Mouse (Mus musculus) yolk sac, embryonic 10.5 days (tissue): ENCODE measurements at regions not wholly inside any gene's neighbourhood (a gene's known extent, or its start where the extent isn't known, plus 50 kb on each side); places are given as distances from the start of the nearest gene placed in this dataset.
"Not testable (repeated sequence)": the region's sequence is repeated elsewhere in the genome, so short reads cannot be mapped to it uniquely, and the experiment has no call there.

Experiments
- DNase-seq: peaks from one replicate; pipeline ENCODE4 v3.0.0-alpha.2; 2017; ENCODE audit warnings: low spot score

DNA sequence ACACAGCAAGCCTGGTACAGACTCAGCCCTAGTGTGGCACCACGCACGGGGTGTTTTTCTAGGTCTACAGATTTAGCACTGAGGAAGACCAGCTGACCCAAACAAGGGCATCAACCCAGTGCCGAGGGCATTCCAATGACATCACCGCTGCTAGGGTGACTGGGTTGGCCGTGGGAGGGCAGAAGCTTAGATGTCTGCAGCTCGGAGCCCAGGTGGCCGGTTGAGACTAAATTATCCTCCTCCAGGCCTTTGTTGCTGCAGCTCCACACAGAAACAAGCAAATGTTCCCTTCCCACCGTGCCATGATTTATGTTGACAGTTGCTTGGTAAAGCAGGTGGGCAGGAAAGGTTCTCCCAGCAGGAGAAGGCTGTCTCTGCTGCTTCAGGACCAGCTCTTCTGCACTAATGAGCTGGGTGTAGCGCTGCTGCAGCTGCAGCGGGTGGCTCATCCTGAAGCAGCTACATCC is 198.8 kb upstream of the Peli2 start:
- no peak for DNase-seq

- no peak for DNase-seq
Observed at GRCm38 (mm10) chr14:47926416-47926815, 194.2 kb upstream of the Peli2 start.

DNA sequence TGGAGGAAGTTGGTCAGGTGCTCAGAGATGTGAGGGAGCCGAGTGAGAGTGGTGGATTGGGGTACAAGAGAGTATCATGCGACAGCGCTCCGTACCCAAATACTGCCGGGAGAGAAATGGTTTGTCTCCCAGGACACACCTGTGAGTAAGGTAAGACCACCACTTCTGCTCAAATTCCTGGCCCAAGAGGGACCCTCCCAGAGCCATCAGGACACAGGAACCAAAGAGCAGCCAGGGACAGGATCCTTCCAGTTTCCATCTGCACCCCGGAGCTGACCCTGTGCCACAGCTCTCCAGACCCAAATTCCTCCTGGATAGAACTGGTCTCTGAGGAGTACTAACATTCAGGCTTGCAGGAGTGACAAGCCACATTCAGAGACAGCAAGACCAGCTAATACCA is 185.2 kb upstream of the Peli2 start:
- DNase-seq, result no peak

DNA sequence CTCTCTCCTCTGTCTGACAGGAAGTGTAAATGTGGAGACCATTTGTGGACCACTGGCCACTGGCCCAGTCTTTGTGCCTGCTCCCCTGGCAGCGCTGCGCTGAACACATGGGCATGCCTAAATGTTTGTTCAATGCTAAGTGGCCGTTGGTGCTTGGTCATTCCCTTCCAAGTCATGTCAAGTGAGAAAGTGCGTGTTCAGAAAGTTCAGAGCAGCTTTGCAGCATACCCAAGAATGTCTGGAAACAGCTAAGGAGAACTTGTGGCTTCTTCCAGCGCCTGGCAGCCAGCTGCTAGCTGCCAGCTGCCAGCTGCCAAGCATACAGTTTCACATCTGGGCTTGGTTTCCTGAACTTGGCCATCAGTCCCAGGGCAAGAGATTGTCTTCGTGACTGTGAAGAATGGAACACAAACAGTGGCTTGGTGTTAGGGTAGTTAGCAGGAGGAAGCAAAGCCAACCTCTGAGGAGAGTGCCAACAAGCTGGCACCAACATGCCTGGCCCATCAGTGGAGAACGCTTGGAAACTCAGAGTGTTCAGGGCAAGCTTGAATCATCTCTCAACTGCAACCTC is 183.5 kb upstream of the Peli2 start:
- DNase-seq, result no peak

DNA sequence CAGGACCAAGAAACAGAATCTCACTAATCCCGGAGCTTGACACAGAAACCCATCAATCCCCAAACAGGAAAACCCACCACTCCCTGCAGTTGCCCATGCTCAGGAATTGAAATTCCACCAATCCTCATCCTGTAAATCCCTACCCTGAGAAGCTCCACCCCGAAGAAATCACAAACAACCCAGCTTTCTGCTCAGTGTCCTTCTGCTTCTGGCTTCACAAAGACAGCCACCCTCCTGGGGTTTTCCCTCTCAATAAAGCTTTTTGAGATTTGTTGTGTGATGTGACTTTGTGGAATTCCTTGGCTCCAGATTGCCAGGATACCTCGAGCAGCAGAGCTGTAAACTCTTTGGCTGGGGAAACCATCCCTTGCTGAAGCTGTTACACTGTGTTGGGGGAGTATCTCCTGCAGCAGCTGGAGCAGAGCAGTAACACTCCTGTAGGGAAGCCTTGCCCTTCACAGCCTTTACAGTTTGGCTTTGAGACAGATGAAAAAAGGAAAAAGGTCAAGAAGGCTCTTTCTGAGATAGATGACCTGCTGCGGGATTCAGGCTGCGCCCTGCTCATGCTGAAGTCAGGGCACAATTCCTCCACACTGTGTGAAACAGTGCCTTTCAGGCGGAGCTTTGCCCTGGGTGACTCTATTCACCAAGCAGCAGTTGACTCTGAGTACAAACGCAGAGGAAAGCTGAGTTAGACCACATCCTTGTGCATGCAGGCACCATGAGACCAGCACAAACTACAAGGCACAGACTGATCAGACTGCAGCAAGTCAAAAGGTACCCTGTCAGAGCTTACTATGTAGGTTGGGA is 180.6 kb upstream of the Peli2 start:
- DNase-seq, result no peak

- no peak for DNase-seq
Observed at GRCm38 (mm10) chr14:47942671-47943070, 178.0 kb upstream of the Peli2 start.

DNA sequence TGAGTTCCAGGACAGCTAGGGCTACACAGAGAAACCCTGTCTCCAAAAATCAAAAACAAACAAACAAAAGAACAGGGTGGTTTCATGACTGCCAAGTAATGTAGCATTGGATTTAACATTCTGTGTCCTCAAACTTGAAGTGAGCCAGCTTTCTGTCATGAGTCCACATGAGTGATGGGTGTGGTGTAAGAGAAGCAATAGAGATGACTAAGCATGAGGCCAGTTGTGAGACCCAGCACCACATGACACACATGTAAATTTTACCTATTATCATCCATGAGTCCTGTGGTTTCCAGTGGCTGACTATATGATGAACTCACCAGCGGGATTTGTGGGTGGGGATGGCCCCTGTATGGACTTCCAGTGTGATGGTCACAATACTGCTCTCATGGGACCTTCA is 176.0 kb upstream of the Peli2 start:
- DNase-seq, result no peak

GRCm38 (mm10) chr14:47951041-47951440 is 169.6 kb upstream of the Peli2 start:
- no peak for DNase-seq

GRCm38 (mm10) chr14:47958171-47958570 is 162.5 kb upstream of the Peli2 start:
- no peak for DNase-seq

DNA sequence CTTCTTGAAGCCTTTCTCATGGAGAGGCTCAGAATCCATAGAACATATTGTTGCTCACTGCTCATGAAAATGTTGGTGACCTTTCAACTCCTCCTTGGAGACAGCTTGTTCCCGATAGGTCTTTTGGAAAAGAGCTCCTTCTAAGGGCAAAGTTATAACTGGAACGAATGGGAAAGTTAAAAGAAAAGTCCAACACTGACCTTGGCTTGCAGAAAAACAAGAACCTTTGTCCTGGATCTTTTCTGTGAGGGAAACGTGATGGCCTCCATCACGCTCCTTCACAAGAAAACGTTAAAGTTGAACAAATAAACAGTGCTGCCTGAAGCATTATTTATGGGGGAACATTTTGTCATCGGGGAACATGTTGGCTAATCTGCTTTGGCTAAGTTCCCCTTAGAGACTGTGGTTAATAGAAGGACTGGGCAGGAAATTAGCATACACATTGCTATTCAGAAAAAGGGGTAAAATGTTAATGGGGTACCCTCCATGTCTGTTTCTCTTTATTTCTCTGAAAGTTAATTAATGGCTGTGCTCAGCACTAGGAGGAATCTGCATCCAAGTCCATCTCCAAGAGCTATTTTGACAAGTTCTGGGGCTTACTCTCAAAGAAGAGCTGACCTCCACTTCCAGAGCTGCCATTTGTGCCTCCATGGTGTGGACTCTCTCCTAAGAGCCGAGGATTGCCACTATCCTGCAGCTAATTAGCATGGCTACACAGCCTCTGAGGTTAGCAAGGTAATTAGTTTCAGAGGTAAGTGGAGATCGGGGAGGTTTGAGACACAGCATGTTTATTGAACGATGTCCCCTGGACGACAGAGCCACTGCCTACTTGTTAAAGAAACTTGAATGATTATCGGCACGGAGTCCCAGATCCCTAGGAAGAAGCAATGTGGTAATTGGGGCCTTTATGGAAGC is 161.0 kb upstream of the Peli2 start:
- DNase-seq, result no peak

DNA sequence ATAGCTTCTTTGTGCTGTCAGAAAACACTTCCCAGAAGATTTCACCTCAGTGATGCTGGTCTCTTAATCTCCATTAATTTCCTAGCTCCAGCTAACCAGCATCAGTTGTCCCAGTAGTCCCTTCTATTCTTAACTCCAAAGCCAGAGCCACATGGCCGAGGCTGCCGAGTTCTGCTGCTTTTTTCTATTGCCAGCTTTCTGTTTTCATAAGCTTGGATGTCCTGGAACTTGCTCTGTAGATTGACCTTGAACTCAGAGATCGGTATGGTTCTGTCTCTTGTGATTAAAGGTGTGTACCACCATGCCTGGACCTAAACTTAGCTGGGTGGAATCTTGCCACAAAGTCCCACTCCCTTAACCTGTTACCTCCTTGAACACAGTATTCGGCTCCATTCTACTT is 155.8 kb upstream of the Peli2 start:
- not testable (repeated sequence) for DNase-seq

GRCm38 (mm10) chr14:47969871-47970270 is 150.8 kb upstream of the Peli2 start:
- no peak for DNase-seq

- DNase-seq, result not testable (repeated sequence)
Observed at GRCm38 (mm10) chr14:47973161-47973560, 147.5 kb upstream of the Peli2 start.

- DNase-seq, result no peak
Observed at GRCm38 (mm10) chr14:47982993-47983740, 137.5 kb upstream of the Peli2 start.

DNA sequence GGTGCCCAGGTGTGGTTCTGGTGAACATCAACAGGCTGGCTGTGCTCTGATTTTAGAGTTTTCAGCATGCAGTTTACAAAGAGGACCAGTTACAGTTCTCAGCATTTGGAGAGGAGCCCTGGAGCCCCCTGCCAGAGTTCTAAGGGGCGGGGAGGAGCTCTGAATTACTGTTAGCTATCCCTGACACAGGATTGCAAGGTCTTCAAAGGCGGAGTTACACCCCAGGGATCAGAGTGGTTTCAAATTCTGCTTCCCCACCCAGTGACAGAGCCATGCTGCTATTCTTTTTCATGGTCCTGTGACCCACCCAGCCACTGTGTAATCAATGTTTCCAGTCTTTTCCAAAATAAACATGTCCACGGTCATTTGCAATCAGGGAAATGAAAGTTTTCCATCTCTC is 134.1 kb upstream of the Peli2 start:
- DNase-seq, result no peak

GRCm38 (mm10) chr14:47986941-47987340 is 133.7 kb upstream of the Peli2 start:
- DNase-seq, result no peak

GRCm38 (mm10) chr14:47987392-47988075 is 133.1 kb upstream of the Peli2 start:
- no peak for DNase-seq

GRCm38 (mm10) chr14:47988131-47988530 is 132.5 kb upstream of the Peli2 start:
- DNase-seq, result no peak

DNA sequence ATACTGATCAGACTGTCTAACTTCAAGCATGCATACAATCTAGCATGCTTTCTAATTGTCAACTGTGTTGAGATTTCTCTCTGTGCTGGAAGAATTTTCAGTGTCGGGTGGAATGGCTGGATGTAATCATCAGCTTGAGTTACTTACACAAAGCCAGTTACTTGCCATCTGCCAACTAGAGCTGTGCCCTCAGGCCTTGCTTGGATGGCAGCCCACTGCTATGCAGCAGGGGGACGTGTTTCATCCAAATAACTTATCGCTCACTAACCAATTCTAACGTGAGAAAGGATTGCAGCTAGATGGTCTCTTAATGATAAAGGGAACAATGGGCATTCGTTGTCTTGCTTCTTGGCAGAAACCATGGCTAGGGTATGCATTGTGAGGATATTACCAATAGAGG is 131.3 kb upstream of the Peli2 start:
- no peak for DNase-seq

DNA sequence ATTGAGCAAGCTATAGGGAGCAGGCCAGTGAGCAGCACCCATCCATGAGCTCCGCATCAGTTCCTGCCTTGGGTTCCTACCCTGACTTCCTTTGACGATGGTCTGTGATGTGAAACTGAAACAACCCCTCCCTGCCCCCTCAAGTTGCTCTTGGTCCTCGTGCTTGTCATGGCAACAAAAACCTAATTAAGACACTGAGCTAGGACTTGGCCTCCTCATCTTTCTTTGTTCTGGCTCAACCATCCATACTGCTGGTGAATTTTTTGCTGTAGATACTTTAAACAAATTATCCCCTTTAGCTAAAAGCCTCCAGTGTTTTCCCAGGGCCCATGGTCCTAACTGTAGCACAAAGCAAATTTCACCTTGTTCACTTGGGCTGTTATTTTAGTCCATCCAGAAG is 129.9 kb upstream of the Peli2 start:
- DNase-seq, result no peak

- DNase-seq, result no peak
Observed at GRCm38 (mm10) chr14:47991546-47991945, 129.1 kb upstream of the Peli2 start.
